ENCODE assay signal across 21 mouse cellular contexts in genomic region chr19:46550385-46550784, GRCm38 (mm10). TPM values are rescaled to one million over a fixed set of nuclear protein-coding genes. Genes with fewer than 3 reads are reported as not detected.
DNase-seq lines count a peak whose midpoint lies in the region; ATAC-seq and TF ChIP-seq lines count a peak whose summit lies in the region.
"Had no signal": no experiment of that assay in that cellular context is flagged by ENCODE, and none has a peak within 500 bp of the region (broad histone marks: within the 10 kb centered on the region; RNA-seq: fewer than 3 reads in every experiment).

No protein-coding gene starts in this region.

- no peak for TF ChIP-seq CTCF in stomach, postnatal 0 days (IDR thresholded peaks at IDR 0.05; ENCODE audit: low read depth)

- 89% methylated on average over 4 of the region's 4 CpGs for WGBS in midbrain, embryonic 11.5 days
- 96% methylated on average over 4 of the region's 4 CpGs for WGBS in midbrain, embryonic 10.5 days
- WGBS in stomach, embryonic 16.5 days = 85% methylated on average over 4 of the region's 4 CpGs
- WGBS in stomach, postnatal 0 days = 85% methylated on average over 4 of the region's 4 CpGs
- WGBS in heart, embryonic 12.5 days = 90% methylated on average over 4 of the region's 4 CpGs

- no peak overlapping the region for H3K4me3 ChIP-seq in midbrain, embryonic 11.5 days (ENCODE audit: low read depth, low read length)
- H3K4me3 ChIP-seq in midbrain, embryonic 10.5 days = no peak overlapping the region
- H3K4me3 ChIP-seq in stomach, embryonic 16.5 days (replicated peaks; ENCODE audit: low read length) = no peak overlapping the region
- H3K4me3 ChIP-seq in stomach, postnatal 0 days (ENCODE audit: low read depth, low read length) = no peak overlapping the region
- no peak overlapping the region for H3K4me3 ChIP-seq in heart, embryonic 12.5 days

- peaks cover 19% of the 10 kb centered on the region for H3K36me3 ChIP-seq in midbrain, embryonic 11.5 days (ENCODE audit: control insufficient read depth, insufficient read depth, low read length)
- H3K36me3 ChIP-seq in midbrain, embryonic 10.5 days = peaks cover 78% of the 10 kb centered on the region
- 0 out of 2 replicates have a peak, but pooled peaks cover 4% of the 10 kb centered on the region for H3K36me3 ChIP-seq in stomach, embryonic 16.5 days (ENCODE audit: control insufficient read depth, insufficient read depth, low read length)
- peaks cover 4% of the 10 kb centered on the region for H3K36me3 ChIP-seq in stomach, postnatal 0 days (ENCODE audit: control insufficient read depth, insufficient read depth, low read length)
- H3K36me3 ChIP-seq in heart, embryonic 12.5 days = peaks cover 33% of the 10 kb centered on the region

- peak; percentile 41 for DNase-seq in midbrain, embryonic 11.5 days (ENCODE audit: low spot score, missing footprints)
- no peak for DNase-seq in midbrain, embryonic 10.5 days (ENCODE audit: low spot score)
- peak; percentile 45 for DNase-seq in stomach, postnatal 0 days (ENCODE audit: low spot score)
- DNase-seq in right cerebral cortex, postnatal 36 days (ENCODE audit: low spot score in 2 of 2) = no peak
- DNase-seq: adrenal gland, adult 2 months; adrenal gland, adult 8-10 months; adrenal gland, postnatal 10 days; adrenal gland, postnatal 14 days; adrenal gland, postnatal 25 days; adrenal gland, postnatal 36 days; B cell, adult 2 months; cerebellum, adult 11 months; cerebellum, adult 11-12 months; cerebellum, adult 18-20 months had no signal

- H3K27ac ChIP-seq in midbrain, embryonic 11.5 days (ENCODE audit: low read depth, low read length) = no peak overlapping the region
- H3K27ac ChIP-seq in midbrain, embryonic 10.5 days (replicated peaks) = no peak overlapping the region
- no peak overlapping the region; the same call in 1 of the 2 replicates for H3K27ac ChIP-seq in stomach, embryonic 16.5 days (ENCODE audit: low read length)
- no peak overlapping the region for H3K27ac ChIP-seq in stomach, postnatal 0 days (replicated peaks)
- no peak overlapping the region for H3K27ac ChIP-seq in heart, embryonic 12.5 days (ENCODE audit: poor library complexity, severe bottlenecking)

- no peak overlapping the region for H3K9ac ChIP-seq in midbrain, embryonic 11.5 days (ENCODE audit: low read length)
- H3K9ac ChIP-seq in stomach, embryonic 16.5 days (ENCODE audit: low read length) = no peak overlapping the region
- no peak overlapping the region for H3K9ac ChIP-seq in stomach, postnatal 0 days (ENCODE audit: low read length)
- H3K9ac ChIP-seq in heart, embryonic 12.5 days = no peak overlapping the region

- H3K27me3 ChIP-seq in midbrain, embryonic 11.5 days (ENCODE audit: control insufficient read depth, insufficient read depth, low read length) = no peaks in the 10 kb centered on the region
- no peaks in the 10 kb centered on the region for H3K27me3 ChIP-seq in midbrain, embryonic 10.5 days (ENCODE audit: low read depth, poor library complexity, severe bottlenecking)
- no peaks in the 10 kb centered on the region for H3K27me3 ChIP-seq in stomach, embryonic 16.5 days (ENCODE audit: control insufficient read depth, insufficient read depth, low read length)
- H3K27me3 ChIP-seq in stomach, postnatal 0 days (ENCODE audit: control insufficient read depth, insufficient read depth, low read length) = no peaks in the 10 kb centered on the region
- H3K27me3 ChIP-seq in heart, embryonic 12.5 days (replicated peaks) = no peaks in the 10 kb centered on the region
- H3K27me3 ChIP-seq: CH12.LX, Patski had no signal

- no peak overlapping the region for H3K4me2 ChIP-seq in midbrain, embryonic 11.5 days
- no peak overlapping the region for H3K4me2 ChIP-seq in stomach, embryonic 16.5 days (ENCODE audit: low read depth, low read length)
- no peak overlapping the region for H3K4me2 ChIP-seq in stomach, postnatal 0 days (replicated peaks; ENCODE audit: low read depth)
- H3K4me2 ChIP-seq in heart, embryonic 12.5 days = no peak overlapping the region

- no peaks in the 10 kb centered on the region for H3K9me3 ChIP-seq in midbrain, embryonic 11.5 days (ENCODE audit: control insufficient read depth, low read length)
- no peaks in the 10 kb centered on the region for H3K9me3 ChIP-seq in midbrain, embryonic 10.5 days (replicated peaks)
- H3K9me3 ChIP-seq in stomach, embryonic 16.5 days (replicated peaks; ENCODE audit: control insufficient read depth, low read length) = no peaks in the 10 kb centered on the region
- H3K9me3 ChIP-seq in stomach, postnatal 0 days (ENCODE audit: control insufficient read depth, low read length) = no peaks in the 10 kb centered on the region
- no peaks in the 10 kb centered on the region for H3K9me3 ChIP-seq in heart, embryonic 12.5 days (replicated peaks)
- H3K9me3 ChIP-seq: G1E had no signal

- ATAC-seq in midbrain, embryonic 11.5 days (ENCODE audit: low FRiP score) = no peak
- peak; percentile 65; the same call in 1 of the 2 replicates for ATAC-seq in stomach, embryonic 16.5 days (ENCODE audit: insufficient read depth, low FRiP score)
- ATAC-seq in stomach, postnatal 0 days (ENCODE audit: low FRiP score, low TSS enrichment) = peak; percentile 89
- no peak for ATAC-seq in heart, embryonic 12.5 days (ENCODE audit: insufficient number of reproducible peaks, low FRiP score)
- ATAC-seq: activated CD4-positive, CD25-positive, alpha-beta regulatory T cell, adult 4 months; CD4-positive, CD25-positive, alpha-beta regulatory T cell, adult 4 months; Patski had no signal

- no peak for TF ChIP-seq EP300 in stomach, postnatal 0 days (optimal IDR thresholded peaks at IDR 0.05)

- no peaks in the 10 kb centered on the region for H3K4me1 ChIP-seq in midbrain, embryonic 11.5 days (ENCODE audit: control insufficient read depth, insufficient read depth, low read length)
- 0 out of 2 replicates have a peak, but pooled peaks cover 3% of the 10 kb centered on the region for H3K4me1 ChIP-seq in midbrain, embryonic 10.5 days
- H3K4me1 ChIP-seq in stomach, embryonic 16.5 days (ENCODE audit: control insufficient read depth, insufficient read depth, low read length) = peaks cover 4% of the 10 kb centered on the region; the same call in 1 of the 2 replicates
- H3K4me1 ChIP-seq in stomach, postnatal 0 days (replicated peaks; ENCODE audit: control insufficient read depth, insufficient read depth) = no peaks in the 10 kb centered on the region
- H3K4me1 ChIP-seq in heart, embryonic 12.5 days (replicated peaks) = peaks cover 7% of the 10 kb centered on the region

RNA-seq across cellular contexts. Expression of gene Arl3, which starts 22.6 kb away (rescaled TPM):
- polyA plus RNA-seq in midbrain, embryonic 11.5 days (2014; fragmentation: Nextera tagmentation; extraction: Ambion mirVana) = 155 and 160 TPM in 2 replicates
- 207 and 216 TPM in 2 replicates for polyA plus RNA-seq in midbrain, embryonic 10.5 days (2016; fragmentation: Nextera tagmentation; extraction: Ambion mirVana)
- polyA plus RNA-seq in stomach, embryonic 16.5 days (2015; fragmentation: Nextera tagmentation; extraction: Ambion mirVana) = 98.1 and 105 TPM in 2 replicates
- 39.6 and 41.6 TPM in 2 replicates for polyA plus RNA-seq in stomach, postnatal 0 days (2015; fragmentation: Nextera tagmentation; extraction: Ambion mirVana)
- polyA plus RNA-seq in heart, embryonic 12.5 days (2016; fragmentation: Nextera tagmentation; extraction: Ambion mirVana) = 88.2 and 94.4 TPM in 2 replicates

RNA-seq across cellular contexts. Expression of gene Sfxn2, which starts 22.8 kb away (rescaled TPM):
- 12.1 and 12.7 TPM in 2 replicates for polyA plus RNA-seq in midbrain, embryonic 11.5 days (2014; fragmentation: Nextera tagmentation; extraction: Ambion mirVana)
- polyA plus RNA-seq in midbrain, embryonic 10.5 days (2016; fragmentation: Nextera tagmentation; extraction: Ambion mirVana) = 17.0 and 18.1 TPM in 2 replicates
- polyA plus RNA-seq in stomach, embryonic 16.5 days (2015; fragmentation: Nextera tagmentation; extraction: Ambion mirVana) = 16.6 and 19.3 TPM in 2 replicates
- polyA plus RNA-seq in stomach, postnatal 0 days (2015; fragmentation: Nextera tagmentation; extraction: Ambion mirVana) = 9.4 and 10.0 TPM in 2 replicates
- polyA plus RNA-seq in heart, embryonic 12.5 days (2016; fragmentation: Nextera tagmentation; extraction: Ambion mirVana) = 8.1 and 8.9 TPM in 2 replicates

RNA-seq across cellular contexts. Expression of gene Wbp1l, which starts 48.5 kb away (rescaled TPM):
- 29.0 and 30.3 TPM in 2 replicates for polyA plus RNA-seq in midbrain, embryonic 11.5 days (2014; fragmentation: Nextera tagmentation; extraction: Ambion mirVana)
- polyA plus RNA-seq in midbrain, embryonic 10.5 days (2016; fragmentation: Nextera tagmentation; extraction: Ambion mirVana) = 45.7 and 51.8 TPM in 2 replicates
- polyA plus RNA-seq in stomach, embryonic 16.5 days (2015; fragmentation: Nextera tagmentation; extraction: Ambion mirVana) = 37.1 and 38.0 TPM in 2 replicates
- polyA plus RNA-seq in stomach, postnatal 0 days (2015; fragmentation: Nextera tagmentation; extraction: Ambion mirVana) = 31.2 and 32.9 TPM in 2 replicates
- 53.4 and 55.6 TPM in 2 replicates for polyA plus RNA-seq in heart, embryonic 12.5 days (2016; fragmentation: Nextera tagmentation; extraction: Ambion mirVana)

RNA-seq across cellular contexts. Expression of gene Trim8, which starts 48.9 kb away (rescaled TPM):
- 28.6 and 31.7 TPM in 2 replicates for polyA plus RNA-seq in midbrain, embryonic 11.5 days (2014; fragmentation: Nextera tagmentation; extraction: Ambion mirVana)
- 24.6 and 27.8 TPM in 2 replicates for polyA plus RNA-seq in midbrain, embryonic 10.5 days (2016; fragmentation: Nextera tagmentation; extraction: Ambion mirVana)
- polyA plus RNA-seq in stomach, embryonic 16.5 days (2015; fragmentation: Nextera tagmentation; extraction: Ambion mirVana) = 11.8 and 16.2 TPM in 2 replicates
- 15.1 and 16.4 TPM in 2 replicates for polyA plus RNA-seq in stomach, postnatal 0 days (2015; fragmentation: Nextera tagmentation; extraction: Ambion mirVana)
- 24.1 and 24.2 TPM in 2 replicates for polyA plus RNA-seq in heart, embryonic 12.5 days (2016; fragmentation: Nextera tagmentation; extraction: Ambion mirVana)

Comparison
In these comparisons a context has a peak if more than half of its experiments do, and no peak if none do; other contexts are left out.
1. DNase-seq: peak in midbrain, embryonic 11.5 days (single experiment) and stomach, postnatal 0 days (single experiment); none in midbrain, embryonic 10.5 days (single experiment) and right cerebral cortex, postnatal 36 days (0 of 2).
2. ATAC-seq: peak in stomach, embryonic 16.5 days (single experiment) and stomach, postnatal 0 days (single experiment); none in midbrain, embryonic 11.5 days (single experiment) and heart, embryonic 12.5 days (single experiment).